Mouse (Mus musculus) brain, embryonic 14.5 days (tissue): ENCODE data around the gene Spsb2. TPM values are rescaled to one million over a fixed set of nuclear protein-coding genes. Genes with fewer than 3 reads are reported as not detected.
"Not testable (repeated sequence)": the region's sequence is repeated elsewhere in the genome, so short reads cannot be mapped to it uniquely, and the experiment has no call there.

Experiments used
- DNase-seq: peaks from one replicate; pipeline ENCODE4 v3.0.0-alpha.2; 2011; ENCODE audit warnings: low read depth
- CTCF ChIP-seq: fragments of 200-500 bp; IDR thresholded peaks from 2 replicates; pipeline ENCODE4 v1.5.1; 2012; ENCODE audit warnings: inconsistent platforms, mild to moderate bottlenecking, moderate library complexity, borderline replicate concordance; ENCODE audit not compliant: insufficient read depth, insufficient read length; ENCODE audit errors: extremely low read depth
- POLR2A ChIP-seq: fragments of 200-500 bp; IDR thresholded peaks from 2 replicates; pipeline ENCODE4 v1.6.1; 2012; ENCODE audit warnings: mild to moderate bottlenecking, inconsistent platforms, borderline replicate concordance; ENCODE audit not compliant: poor library complexity, insufficient read depth, insufficient read length, severe bottlenecking; ENCODE audit errors: extremely low read depth
- polyA plus RNA-seq: library from polyadenylated mRNA; depleted of rRNA; stranded (reverse); fragments of >200 nt; gene quantifications from 2 replicates; pipeline ENCODE4 v1.2.3, GENCODE M21; 2012

Gene Spsb2
- polyA plus RNA-seq, 1 experiment: 5.3 TPM

DNA sequence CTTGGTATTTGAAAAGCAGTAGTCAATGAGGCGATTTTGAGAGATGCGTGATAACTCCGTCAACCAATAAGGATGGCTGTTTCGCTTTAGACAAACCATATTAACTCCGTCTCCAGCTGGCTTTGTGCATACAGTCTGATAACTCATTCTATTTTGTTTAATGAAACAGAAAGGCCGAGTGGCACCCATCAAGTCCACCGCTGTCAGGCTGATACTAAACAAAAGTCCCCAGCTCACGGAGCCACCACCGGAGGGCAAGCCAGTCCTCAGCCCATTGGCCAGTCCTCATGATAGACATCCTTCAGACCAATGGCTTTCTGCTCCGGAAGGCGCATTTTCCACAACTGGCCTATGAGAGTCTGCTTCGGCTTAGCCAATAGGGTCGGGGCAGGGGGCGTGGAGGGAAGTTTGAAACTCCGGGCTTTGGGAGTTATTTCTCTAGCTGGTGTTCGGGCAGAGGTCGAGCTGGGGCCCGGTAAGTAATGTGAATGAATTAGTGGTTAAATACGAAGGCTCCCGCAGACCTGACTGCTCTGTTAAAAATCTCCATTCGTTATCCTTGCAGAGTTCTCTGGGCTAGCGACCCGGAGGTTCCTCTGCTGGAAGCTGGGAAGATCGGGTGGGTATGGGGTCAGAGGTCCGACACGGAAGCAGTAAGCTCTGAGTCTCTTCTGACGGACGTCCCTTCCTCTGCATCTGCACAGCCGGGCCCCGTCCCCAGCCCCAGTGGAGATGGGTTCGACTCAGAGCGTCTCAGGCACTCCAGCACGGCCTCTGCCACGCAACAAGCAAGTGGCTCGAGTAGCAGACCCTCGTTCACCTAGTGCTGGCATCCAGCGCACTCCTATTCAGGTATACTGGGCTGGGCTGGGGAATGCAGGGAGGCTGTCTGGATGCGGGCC lies 21.6 kb downstream of the Spsb2 start:
- peak; percentile 99 for DNase-seq
- peak; percentile 2; the same call in 1 of the 2 replicates for TF ChIP-seq CTCF
- no peak for TF ChIP-seq POLR2A

DNA sequence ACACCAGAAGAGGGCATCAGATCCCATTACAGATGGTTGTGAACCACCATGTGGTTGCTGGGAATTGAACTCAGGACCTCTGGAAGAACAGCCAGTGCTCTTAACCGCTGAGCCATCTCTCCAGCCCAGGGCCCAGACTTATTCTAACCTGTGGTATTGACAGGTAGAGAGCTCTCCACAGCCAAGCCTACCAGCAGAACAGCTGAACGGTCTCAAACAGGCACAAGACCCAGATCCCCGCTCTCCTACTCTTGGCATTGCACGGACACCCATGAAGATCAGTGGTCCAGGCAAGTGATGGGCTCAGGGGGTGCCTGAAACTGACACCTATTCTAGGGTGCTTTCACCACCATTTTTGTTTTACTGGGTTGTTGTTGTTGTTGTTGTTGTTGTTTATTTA lies 22.7 kb downstream of the Spsb2 start:
- DNase-seq: not testable (repeated sequence)

DNA sequence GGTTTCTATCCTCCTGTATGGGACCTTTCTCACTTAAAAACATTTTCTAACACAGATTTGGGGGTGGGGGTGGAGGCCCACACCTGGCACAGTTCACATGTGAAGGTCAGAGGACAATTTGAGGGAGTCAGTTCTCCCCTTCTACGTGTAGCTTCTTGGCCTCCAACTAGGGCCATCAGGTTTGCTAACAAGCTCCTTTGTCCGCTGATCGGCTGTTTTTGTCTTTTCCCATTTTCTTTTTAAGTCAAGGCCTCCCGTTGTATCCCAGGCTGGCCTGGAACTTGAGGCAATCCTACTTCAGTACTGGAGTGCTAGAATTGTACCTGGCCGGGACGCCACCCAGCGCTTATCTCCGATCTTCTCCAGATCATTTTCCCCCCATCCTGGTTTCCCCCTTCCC lies 23.2 kb downstream of the Spsb2 start:
- TF ChIP-seq CTCF (no peak), POLR2A (no peak)

DNA sequence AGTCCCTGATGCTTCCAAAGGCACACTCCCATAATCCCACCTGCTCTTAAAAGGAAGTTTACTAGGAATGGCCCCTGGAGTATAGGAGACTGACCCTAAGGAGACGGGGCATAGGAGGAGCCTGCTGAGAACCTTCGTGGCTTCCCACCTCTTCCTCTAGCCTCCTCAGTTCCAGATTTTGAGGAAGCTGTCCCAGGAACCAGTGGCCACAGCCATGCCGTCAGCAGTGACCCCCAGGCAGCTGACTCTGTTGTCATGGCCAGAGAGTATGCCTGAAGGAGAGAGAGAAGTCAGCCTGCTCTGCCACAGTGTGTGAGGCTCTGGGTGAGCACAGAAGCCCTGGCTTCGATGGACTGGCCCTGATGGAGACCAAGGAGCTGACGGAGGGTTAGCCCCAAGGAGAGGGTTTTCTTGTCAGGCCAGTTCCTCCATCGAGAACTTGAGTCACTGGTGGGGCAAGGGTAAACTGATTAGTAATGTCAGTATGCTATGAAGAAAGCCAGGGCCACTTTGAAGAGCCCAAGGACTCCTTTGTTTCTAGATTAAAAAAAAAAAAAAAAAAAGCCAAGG lies 26.1 kb downstream of the Spsb2 start:
- no peak for TF ChIP-seq CTCF
- TF ChIP-seq POLR2A: no peak
- DNase-seq: no peak

More for the DNA sequence above, 23.2 kb downstream of the Spsb2 start:
- no peak for DNase-seq

DNA sequence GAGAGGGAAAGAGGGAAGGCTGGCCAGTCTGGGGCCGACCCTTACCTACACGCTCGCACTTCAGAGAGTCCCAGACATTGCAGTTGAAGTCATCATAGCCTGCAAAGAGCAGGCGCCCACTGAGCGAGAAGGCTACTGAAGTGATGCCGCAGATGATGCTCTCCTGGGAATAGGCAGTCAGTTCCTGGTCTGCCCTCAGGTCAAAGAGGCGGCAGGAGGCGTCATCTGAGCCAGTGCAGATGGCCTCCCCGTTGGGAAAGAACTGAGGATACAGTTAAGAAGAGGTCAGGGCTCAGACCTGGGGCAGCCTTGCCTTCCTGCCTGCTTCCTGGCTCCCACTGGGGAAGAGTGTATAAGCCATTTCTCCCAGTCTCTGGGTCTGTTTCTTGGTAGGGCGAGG lies 27.1 kb downstream of the Spsb2 start:
- TF ChIP-seq POLR2A (no peak), CTCF (no peak)
- no peak for DNase-seq

DNA sequence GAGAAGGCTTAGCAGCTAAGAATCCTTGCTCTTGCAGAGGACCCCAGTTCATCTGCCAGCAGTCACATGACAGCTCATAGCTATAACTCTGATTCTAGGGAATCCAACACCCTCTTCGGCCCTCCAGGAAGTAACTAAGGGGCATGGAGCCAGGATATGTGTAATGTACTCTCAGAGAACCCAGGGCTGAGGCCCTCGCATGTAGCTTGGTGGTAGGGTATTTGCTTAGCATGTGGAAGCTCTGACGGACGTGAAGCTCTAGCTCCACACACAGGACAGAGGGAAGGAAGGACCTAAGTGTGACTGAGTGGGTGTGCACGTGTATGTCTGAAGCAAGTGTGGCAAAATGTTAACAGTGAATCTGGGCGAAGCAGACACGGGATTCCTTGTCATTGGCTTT lies 27.9 kb downstream of the Spsb2 start:
- TF ChIP-seq CTCF: no peak
- no peak for TF ChIP-seq POLR2A
- DNase-seq: no peak

DNA sequence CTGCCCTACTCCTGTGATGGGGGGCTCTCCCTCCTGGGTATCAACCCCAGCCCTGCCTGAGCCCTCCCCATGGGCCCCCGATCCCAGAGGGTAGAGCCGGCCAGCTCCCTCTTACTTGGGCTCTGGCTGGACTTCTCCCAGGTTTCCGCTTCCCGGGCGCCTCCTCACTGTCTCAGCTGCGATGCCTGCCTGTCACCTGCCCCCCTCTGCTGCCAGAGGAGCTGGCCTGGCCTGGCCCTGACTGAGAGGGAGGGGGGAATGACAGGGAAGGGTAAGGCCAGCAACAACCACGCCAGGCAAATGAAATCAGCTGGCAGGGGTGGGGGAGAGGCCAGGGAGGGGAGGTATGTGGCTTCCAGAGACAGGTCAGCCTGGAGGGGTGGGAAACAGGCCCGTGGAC lies 31.3 kb downstream of the Spsb2 start:
- peak; percentile 30 for DNase-seq
- no peak for TF ChIP-seq CTCF
- no peak for TF ChIP-seq POLR2A

DNA sequence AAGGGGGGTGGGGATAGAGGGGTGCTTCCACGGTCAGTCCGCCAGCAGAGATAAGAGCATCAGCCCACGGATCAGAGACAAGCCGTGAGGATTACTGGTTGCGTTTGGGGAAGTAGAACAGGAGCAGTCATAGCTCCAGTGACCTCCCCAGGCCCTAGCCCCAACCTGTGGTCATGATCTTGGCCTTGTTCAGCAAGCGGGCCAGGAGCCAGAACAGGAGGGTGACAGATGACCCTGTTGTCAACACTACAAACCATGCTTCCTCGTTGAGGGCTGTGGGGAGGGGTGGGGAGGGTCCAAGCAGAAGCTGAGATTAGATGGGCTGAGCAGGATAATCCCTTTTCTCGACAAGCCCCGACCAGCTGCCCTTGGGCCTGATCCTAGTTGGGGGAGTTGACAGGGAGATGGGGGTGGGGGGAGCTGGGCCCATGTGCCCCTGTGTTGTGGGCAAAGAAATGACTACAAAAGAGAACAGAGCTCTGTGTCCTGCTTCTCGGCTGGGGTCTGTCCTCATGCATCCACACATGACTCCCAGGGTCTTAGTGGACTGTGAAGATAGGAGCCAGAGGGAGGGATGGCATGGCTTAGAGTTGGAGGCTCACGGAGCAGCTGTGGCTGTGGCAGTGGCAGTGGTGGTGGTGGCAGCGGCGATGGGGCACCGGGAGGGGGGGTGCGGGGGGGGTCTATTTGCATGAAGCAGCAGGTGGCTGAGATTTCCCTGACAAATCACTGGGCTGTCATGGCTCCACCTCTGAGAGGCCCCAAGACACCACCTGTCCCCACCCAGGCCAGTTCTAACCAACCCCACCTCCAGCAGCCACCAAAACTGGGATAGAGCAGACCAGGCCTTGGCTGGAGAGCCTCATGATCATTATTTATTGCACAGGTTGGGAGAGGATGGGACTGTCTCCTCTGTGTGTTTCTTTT lies 32.0 kb downstream of the Spsb2 start, which contains the start of gene Gnb3:
Gnb3 (minus strand) TSS at position 35 of the 927 bp plus-strand sequence.
- DNase-seq: peak; percentile 53

DNA sequence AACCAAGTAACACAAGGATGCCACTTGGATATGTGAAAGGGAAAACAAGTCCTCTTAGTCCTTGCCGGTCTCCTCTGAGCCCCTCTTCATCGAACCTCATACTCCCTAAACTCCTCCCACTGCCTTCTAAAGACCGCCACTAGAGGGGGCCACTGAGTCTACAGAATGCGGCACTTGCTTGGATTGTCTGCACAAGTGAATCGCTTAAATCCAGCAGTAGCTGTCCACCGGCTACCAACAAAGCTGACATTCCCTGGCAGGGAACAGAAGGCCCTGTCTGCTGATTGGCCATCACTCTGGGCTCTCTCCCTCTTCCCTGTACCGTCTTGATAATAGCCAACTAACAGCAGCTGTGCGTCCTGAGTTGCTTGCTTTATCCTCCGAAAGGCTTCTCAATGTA lies 38.8 kb downstream of the Spsb2 start:
- TF ChIP-seq POLR2A (no peak), CTCF (peak; percentile 97)

More for the DNA sequence above, 32.0 kb downstream of the Spsb2 start, which contains the start of gene Gnb3:
- TF ChIP-seq CTCF: no peak
- no peak for TF ChIP-seq POLR2A

DNA sequence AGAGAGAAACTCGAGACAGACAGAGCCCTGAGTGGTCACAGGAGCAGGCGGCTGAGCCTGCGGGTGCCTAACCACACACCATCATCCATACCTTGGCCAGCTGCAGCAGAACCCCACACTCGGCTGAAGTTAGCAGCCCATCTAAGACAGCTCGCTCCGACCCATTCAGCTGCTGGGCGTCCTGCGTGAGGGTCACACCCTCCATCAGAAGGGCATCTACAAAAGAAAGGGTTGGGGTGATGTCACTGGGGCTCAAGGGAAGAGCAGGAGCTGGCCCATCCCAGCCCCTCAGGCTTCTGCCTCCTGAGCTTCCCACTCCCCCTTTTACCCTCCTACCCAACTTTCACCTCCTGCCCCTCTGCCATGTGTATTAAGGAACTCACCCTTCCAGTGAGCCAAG lies 42.1 kb downstream of the Spsb2 start:
- DNase-seq: no peak
- TF ChIP-seq CTCF: no peak
- no peak for TF ChIP-seq POLR2A

More for the DNA sequence above, 38.8 kb downstream of the Spsb2 start:
- DNase-seq: peak; percentile 97

DNA sequence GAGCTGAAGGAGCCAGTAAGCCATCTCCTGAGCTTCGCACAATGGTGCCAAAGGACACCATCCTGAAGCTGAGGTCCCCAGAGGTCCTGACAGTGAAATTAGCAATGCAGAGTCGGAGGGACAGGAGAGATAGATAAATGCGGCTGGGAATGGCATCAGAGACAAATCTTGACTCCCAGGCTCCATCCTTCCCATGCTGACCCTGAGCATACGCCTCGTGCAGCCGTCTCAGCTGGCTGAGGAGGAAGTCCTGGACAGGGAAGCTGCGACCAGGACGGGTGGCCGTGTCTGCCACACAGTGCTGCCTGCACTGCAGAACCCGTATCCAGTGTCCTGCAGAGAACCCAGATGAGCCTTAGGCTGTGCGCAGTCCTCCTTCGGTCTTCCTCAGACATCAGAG lies 46.2 kb downstream of the Spsb2 start:
- DNase-seq: no peak
- no peak for TF ChIP-seq CTCF
- no peak for TF ChIP-seq POLR2A
